Mouse (Mus musculus) heart, postnatal 14 days (tissue): ENCODE measurements around the gene Twist1. TPM values are rescaled to one million over a fixed set of nuclear protein-coding genes. Genes with fewer than 3 reads are reported as not detected.

Experiments used
- DNase-seq, 2 experiments: peaks; one replicate each; pipeline ENCODE4 v3.0.0; 2021 to 2022
- intact Hi-C: fragments of 180-260 bp; cut with DNase I; formaldehyde crosslinking; loops from one replicate; pipeline ENCODE4 v1.15.1; 2025
- long read RNA-seq, 2 experiments: library from polyadenylated mRNA; stranded (forward); transcript quantifications; one replicate each; pipeline ENCODE4 v2.0.0; 2021
- total RNA-seq, 2 experiments: library from RNA; stranded (reverse); gene quantifications; 2 replicates each; pipeline ENCODE4 v1.2.3; 2021

Twist1 gene
- 1 to 10 TPM; 2.2 to 2.8 TPM for total RNA-seq
- long read RNA-seq, experiment 1, transcript Twist1-201 (2 exons, 1,628 nt), result major isoform, 5 of 6 reads
- long read RNA-seq, experiment 1, partial matches to known transcripts, result 0 of 6 reads
- long read RNA-seq, experiment 1, other reads (novel, unspliced or antisense), result 1 of 6 reads
- long read RNA-seq, experiment 2, partial matches to known transcripts, result 0 of 3 reads
- long read RNA-seq, experiment 2, other reads (novel, unspliced or antisense), result 0 of 3 reads

DNA sequence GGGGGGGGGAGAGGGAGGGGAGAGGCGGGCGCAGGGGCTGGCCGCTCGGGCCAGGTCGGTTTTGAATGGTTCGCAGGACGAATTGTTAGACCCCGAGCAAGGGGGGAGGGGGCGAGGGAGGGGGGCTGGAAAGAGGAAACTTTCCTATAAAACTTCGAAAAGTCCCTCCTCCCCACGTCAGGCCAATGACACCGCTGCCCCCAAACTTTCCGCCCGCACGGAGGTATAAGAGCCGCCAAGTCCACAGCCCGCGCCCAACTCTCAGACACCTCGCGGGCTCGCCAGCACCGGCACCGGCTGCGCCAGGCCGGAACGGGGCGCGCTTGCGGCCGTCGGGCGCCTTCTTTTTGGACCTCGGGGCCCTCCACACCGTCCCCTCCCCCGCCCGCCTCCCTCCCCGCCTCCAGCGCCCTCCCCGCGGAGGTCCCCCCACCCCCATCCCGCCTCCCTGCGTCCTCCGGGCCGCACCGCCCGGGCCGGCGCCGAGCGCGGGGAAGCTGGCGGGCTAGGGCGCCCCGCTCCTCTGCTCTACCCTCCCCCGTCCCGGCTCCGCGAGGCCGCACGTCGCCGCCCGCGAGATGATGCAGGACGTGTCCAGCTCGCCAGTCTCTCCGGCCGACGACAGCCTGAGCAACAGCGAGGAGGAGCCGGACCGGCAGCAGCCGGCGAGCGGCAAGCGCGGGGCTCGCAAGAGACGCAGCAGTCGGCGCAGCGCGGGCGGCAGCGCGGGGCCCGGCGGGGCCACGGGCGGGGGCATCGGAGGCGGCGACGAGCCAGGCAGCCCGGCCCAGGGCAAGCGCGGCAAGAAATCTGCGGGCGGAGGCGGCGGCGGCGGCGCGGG is at the start of gene Twist1:
Gene Twist1, plus strand, starts transcription at position 272 of the 841 bp plus-strand sequence.
- intact Hi-C loops, result no loop called here
- peak; percentile 68 to 74 for DNase-seq

- no peak for DNase-seq
- intact Hi-C loops, result no loop called here
These were observed 30.7 kb upstream of the Twist1 start for GRCm38 (mm10) chr12:33926751-33927150.

DNA sequence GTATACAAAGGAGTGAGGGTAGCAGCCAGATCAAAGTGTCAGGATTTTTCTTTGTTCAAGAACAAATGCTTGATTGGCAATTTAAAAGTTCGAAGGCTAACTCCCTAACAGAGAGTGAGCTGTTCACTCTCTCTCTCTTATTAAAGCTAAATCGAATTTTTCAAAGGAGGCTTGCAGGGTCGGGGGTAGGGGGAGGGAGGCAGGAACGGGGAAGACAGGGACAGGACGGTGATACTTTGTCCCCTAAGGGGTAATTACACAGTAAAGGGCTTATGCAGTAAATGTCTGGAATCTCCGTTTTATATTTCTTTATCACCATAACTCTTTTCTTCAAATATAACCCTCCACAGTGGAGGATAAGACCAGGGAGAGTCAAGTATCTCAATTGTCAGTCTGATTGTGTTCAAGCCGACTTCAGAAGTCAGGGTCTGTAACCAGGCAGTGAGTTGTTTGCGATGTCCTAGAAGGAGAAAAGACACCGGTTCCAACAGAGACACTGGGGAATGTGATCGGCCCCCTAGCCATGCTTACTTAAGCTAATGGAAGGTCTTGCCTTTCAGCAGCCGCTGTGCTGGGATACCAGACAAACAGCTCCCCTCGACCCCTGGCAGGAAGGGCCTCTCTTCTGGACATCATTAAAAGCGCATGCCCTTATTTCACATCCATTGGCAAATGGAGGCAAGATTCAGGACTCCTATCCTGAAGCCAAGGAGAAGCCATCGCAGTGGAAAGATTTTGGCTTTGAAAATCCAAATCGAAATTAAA is 30.0 kb upstream of the Twist1 start:
- intact Hi-C loops, result no loop called here
- DNase-seq, result no peak

DNA sequence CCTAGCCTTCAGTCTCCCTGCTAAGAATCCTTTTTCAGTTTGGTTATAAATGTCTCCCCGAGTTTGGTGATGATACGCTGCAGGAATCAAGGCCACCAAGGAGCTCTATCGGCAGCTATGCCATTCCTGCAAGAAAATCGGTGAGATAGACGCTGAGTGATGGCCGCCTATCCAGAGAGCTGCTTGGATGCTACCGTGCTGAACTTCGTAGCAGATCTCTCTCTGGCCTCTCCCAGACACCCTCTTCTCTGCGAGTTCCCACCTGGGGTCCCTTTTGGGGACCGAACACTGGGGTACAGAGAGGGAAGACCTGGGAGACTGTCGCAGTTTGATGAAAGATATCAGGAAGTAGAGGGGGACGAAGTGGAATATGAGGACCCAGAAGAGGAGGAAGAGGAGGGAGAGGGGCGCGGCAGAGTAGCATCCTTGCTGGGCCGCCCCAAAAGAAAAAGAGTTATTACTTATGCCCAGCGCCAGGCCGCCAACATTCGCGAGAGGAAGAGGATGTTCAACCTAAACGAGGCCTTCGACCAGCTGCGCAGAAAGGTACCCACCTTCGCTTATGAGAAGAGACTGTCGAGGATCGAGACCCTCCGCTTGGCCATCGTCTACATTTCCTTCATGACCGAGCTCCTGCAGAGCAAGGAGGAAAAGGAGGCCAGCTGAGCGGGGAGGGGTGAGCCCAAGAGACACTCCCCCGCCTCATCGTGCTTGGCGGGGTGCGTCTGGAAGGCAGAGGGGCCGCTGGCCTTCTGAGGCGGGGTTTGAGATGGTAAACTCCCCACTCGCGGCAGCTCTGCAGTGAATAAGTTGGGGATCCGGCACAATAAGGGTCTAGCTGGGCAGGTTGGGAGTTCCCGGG is 28.9 kb upstream of the Twist1 start, which contains the start of gene Ferd3l:
Gene Ferd3l, plus strand, starts transcription at position 95 of the 862 bp plus-strand sequence.
- intact Hi-C loops, result no loop called here
- DNase-seq, result no peak

DNA sequence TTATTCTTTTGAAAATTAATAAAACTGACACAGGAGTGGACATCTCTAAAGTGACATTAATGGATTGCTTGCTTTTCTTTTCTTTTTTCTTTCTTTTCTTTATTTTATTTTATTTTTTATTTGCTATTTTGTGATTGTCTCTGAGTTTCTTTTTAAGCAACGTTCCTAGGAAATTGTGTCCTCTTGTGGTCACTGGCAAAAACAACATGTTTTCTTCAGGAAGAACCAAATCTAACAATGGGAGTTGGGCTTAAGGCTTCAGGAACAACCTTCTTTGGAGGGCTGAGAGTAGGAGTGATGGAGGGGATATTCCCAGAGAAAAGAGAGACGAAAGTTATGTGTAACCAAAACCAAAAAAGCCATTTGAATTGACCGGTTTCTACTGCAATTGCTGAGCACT is 4.6 kb upstream of the Twist1 start:
- DNase-seq, result no peak
- intact Hi-C loops, result loop anchor here (5.0 kb wide), 1 partner anchor 471 kb away; no protein-coding TSS in a partner anchor

- DNase-seq, result no peak
- intact Hi-C loops, result loop anchor here (5.0 kb wide), 1 partner anchor 473 kb away; no protein-coding TSS in a partner anchor
These were observed 2.4 kb upstream of the Twist1 start for GRCm38 (mm10) chr12:33954931-33955565.

DNA sequence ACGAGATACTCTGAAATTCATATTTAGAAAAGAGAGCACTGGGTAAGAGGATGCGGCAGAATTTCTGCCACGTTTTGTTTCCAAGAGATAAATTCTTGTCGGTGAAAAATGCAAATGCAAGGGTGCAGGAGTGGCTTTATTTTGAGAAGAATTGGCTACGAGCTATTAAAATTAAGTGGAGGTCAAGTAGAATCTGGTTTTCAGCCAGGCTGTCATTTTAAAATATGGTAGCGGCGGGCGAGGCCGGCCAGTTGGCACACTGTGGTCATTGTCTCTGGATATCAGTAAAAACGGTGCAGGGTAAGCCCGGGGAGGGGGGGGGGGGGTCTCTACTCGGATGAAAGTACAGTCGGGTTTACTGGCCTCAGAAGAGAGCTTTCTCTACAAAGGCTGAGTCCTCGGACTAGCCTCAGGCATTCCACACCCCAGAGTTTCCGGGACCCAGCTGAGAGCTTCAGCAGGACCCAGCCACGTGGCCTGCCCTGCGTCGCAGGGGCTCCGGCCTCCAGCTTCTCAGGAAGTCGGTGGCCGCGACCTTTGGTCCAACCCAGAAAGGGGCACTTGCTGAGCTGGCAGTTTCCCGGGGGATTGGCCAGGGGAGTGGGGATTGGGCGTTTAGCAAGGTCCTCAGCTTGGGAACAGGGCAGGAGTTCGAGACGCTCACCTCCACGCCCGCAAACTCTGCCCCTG is 1.7 kb upstream of the Twist1 start:
- intact Hi-C loops, result no loop called here
- DNase-seq, result peak; percentile 7 to 22

GRCm38 (mm10) chr12:33956576-33957399 is 683 bp upstream of the Twist1 start:
- intact Hi-C loops, result no loop called here

DNA sequence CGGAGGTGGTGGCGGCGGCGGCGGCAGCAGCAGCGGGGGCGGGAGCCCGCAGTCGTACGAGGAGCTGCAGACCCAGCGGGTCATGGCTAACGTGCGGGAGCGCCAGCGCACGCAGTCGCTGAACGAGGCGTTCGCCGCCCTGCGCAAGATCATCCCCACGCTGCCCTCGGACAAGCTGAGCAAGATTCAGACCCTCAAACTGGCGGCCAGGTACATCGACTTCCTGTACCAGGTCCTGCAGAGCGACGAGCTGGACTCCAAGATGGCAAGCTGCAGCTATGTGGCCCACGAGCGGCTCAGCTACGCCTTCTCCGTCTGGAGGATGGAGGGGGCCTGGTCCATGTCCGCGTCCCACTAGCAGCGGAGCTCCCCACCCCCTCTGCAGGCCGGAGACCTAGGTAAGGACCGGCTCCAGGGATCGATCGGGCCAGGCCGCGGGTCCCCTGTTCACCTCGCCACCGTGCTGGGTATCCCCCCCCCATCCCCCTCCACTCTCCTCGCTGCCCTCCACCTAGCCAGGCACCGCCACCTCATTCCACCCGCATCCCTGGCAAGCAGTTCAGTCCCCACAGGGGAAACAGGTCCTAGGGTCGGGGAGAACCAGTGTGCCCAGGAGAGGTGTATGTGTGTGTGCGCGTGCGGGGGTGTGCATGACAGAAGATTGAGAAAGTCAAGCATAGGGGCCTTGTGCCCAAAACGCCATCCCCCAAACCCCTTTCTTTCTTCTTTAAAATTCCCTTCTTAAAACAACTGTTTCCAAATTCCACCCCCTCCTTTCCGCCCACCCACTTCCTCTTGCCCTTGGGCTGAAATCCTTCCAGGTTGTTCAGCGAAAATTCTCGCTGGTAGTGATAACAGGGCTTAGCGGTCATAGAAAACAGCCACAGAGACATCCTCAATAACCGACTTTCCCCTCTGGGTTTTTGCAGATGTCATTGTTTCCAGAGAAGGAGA is 1.0 kb downstream of the Twist1 start:
- peak in 1 of 2 experiments; percentile 23 for DNase-seq
- intact Hi-C loops, result no loop called here

More at GRCm38 (mm10) chr12:33956576-33957399, 683 bp upstream of the Twist1 start:
- peak in 1 of 2 experiments; percentile 37 for DNase-seq

DNA sequence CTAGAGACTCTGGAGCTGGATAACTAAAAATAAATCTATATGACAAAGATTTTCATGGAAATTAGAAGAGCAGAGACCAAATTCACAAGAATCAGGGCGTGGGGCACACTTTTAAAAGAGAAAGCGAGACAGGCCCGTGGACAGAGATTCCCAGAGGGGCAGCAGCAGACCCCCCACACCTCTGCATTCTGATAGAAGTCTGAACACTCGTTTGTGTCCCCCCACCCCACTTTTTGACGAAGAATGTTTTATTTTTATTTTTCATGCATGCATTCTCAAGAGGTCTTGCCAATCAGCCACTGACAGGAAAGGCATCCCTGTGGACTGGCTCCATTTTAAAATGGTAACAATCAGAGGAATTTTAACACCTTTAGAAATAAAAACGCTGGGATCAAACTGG is 1.7 kb downstream of the Twist1 start:
- DNase-seq, result no peak
- intact Hi-C loops, result no loop called here

- no peak for DNase-seq
- intact Hi-C loops, result no loop called here
These were observed 2.4 kb downstream of the Twist1 start for GRCm38 (mm10) chr12:33959846-33960245.

- intact Hi-C loops, result no loop called here
- DNase-seq, result no peak
These were observed 3.5 kb downstream of the Twist1 start for GRCm38 (mm10) chr12:33961013-33961412.

DNA sequence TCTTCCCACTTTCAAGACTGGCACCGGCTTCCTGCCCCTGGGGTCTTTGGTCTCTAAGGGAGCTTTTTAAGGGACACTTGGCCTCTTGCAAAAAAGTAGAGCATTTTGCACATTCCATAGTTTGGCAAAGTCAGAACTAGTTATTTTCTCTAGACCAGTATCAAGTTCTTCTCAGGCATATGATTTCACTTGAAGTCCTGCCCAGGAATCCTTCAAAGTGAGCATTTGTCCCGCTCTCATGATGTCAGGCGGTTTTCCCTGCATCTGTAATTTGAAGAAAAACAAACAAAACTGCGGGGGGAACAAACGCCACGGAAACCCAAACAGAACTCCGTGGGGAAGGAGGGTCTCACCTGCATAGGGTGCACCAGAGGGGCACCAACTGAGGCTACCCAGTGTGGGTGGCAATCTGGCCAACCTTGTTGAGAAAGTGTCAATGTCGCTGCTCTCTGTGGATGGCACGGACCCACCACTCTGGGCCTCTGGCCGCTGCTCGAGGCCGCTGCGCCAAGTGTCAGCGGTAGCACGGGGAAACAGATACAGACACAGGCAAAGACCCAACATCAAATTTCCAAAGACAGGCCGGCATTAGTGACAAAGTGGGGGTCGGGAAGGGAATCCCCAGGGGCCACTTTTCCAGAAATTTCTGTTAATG is 4.8 kb downstream of the Twist1 start:
- intact Hi-C loops, result no loop called here

DNA sequence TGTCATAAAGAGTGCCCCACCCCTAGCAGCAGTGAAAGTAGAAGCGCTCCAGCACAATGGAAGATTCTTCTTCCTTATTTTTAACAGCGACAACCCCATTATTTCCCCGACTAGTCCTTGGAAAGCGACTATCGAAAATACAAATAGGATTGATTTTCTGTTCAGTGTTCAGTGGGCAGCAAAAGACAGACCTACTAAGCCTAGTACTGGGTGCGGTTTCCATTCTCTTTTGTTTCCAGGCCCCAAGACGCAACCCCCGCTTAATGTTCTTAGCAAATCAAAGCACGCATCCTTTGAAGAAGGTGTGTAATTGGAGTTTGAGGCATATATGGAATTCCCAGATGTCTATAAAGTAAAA is 5.3 kb downstream of the Twist1 start:
- no peak for DNase-seq
- intact Hi-C loops, result no loop called here

More for the DNA sequence above, 4.8 kb downstream of the Twist1 start:
- no peak for DNase-seq

DNA sequence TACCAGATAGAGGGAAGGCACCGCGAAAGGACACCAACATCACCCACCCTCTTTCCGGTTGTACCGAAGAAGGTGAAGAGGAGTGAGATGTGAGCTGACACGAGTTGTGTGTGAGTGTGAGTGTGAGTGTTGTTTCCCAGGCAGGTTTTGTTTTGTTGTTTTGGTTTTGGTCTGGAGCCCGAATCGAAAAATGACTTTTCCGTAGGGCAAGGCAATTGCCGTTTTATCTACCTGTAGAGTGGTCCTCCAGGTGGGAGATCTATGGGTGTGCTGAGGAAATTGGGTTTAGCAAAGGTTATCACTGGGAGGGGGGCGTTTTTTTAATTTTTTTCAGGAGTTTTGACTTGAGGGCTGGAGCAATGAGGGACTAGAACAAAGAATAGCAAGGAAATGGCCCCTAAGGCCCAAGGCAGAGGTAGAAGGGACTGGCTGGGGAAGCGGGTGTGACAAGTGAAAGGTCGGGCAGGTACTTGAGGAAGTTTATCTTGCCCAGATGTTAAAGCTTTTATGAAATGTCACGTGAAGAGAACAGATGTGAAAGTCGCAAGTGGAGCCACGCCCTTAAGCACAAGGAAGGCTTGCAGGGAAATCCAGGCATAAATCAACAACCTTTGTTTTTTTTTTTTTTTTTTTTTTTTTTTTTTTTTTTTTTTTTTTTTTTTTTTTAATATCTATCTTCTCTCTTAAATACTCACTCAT is 6.3 kb downstream of the Twist1 start:
- no peak for DNase-seq
- intact Hi-C loops, result no loop called here

DNA sequence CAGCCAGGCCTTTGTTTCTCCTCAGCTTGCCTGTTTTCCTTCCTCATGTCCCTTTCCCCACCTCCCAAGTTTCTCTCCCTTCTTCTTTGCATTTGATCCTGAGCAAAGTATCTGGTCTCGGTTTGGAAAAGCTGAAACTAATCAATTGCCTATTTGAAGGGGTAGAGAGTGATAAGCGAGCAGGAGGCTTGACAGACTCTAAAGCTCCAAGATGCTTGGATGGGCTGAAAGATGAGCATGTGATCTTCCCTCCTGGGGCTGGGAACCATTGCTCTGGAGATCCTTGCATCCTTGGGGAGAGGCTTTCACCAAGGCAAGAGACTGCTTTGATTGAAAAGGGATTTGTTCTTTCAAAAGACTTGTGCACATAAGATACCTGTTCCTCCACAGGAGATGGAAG is 7.0 kb downstream of the Twist1 start:
- intact Hi-C loops, result no loop called here
- DNase-seq, result no peak
